Mouse (Mus musculus) regulatory T cell (primary cell): Measurements from ENCODE around the gene Col26a1.

Experiments
- in situ Hi-C: fragments of 300-600 bp; cut with MboI, MseI; formaldehyde crosslinking; loops from one replicate; pipeline ENCODE4 v1.15.1; 2025; ENCODE audit warnings: high pct_unique_total_duplicates

Gene Col26a1

GRCm38 (mm10) chr5:136819686-136820085 lies 63.3 kb downstream of the Col26a1 start:
- in situ Hi-C loops = loop anchor here (25.0 kb wide), 1 partner anchor 1732 kb away; the partner anchor contains the start of genes Mlxipl and Vps37d

- in situ Hi-C loops = loop anchor here (25.0 kb wide), 1 partner anchor 1723 kb away; the partner anchor contains the start of genes Mlxipl and Vps37d
These were observed 72.3 kb downstream of the Col26a1 start for GRCm38 (mm10) chr5:136810539-136811374.

- in situ Hi-C loops = loop anchor here (25.0 kb wide), 1 partner anchor 1719 kb away; the partner anchor contains the start of genes Mlxipl and Vps37d
These were observed 76.5 kb downstream of the Col26a1 start for GRCm38 (mm10) chr5:136806379-136807056.

GRCm38 (mm10) chr5:136805019-136805418 lies 78.0 kb downstream of the Col26a1 start:
- in situ Hi-C loops = loop anchor here (25.0 kb wide), 1 partner anchor 1718 kb away; the partner anchor contains the start of genes Mlxipl and Vps37d

- in situ Hi-C loops = loop anchor here (25.0 kb wide), 1 partner anchor 1717 kb away; the partner anchor contains the start of genes Mlxipl and Vps37d
These were observed 78.8 kb downstream of the Col26a1 start for GRCm38 (mm10) chr5:136804246-136804645.

GRCm38 (mm10) chr5:136802732-136803131 lies 80.3 kb downstream of the Col26a1 start:
- in situ Hi-C loops = loop anchor here (25.0 kb wide), 1 partner anchor 1715 kb away; the partner anchor contains the start of genes Mlxipl and Vps37d

GRCm38 (mm10) chr5:136796917-136797316 lies 86.1 kb downstream of the Col26a1 start:
- in situ Hi-C loops = no loop called here

- in situ Hi-C loops = loop anchor here (5.0 kb wide), 1 partner anchor 88 kb away; the partner anchor contains the start of gene Col26a1
These were observed 89.2 kb downstream of the Col26a1 start for GRCm38 (mm10) chr5:136793807-136794206.

- in situ Hi-C loops = loop anchor here (5.0 kb wide), 1 partner anchor 90 kb away; the partner anchor contains the start of gene Col26a1
These were observed 90.5 kb downstream of the Col26a1 start for GRCm38 (mm10) chr5:136792541-136792940.

GRCm38 (mm10) chr5:136791204-136791603 lies 91.8 kb downstream of the Col26a1 start:
- in situ Hi-C loops = loop anchor here (5.0 kb wide), 1 partner anchor 91 kb away; the partner anchor contains the start of gene Col26a1

- in situ Hi-C loops = loop anchor here (5.0 kb wide), 1 partner anchor 92 kb away; the partner anchor contains the start of gene Col26a1
These were observed 92.3 kb downstream of the Col26a1 start for GRCm38 (mm10) chr5:136790570-136791196.

- in situ Hi-C loops = no loop called here
These were observed 98.5 kb downstream of the Col26a1 start for GRCm38 (mm10) chr5:136784531-136784930.

GRCm38 (mm10) chr5:136782600-136782999 lies 100.4 kb downstream of the Col26a1 start:
- in situ Hi-C loops = no loop called here

GRCm38 (mm10) chr5:136780465-136780864 lies 102.5 kb downstream of the Col26a1 start:
- in situ Hi-C loops = no loop called here

GRCm38 (mm10) chr5:136779946-136780345 lies 103.1 kb downstream of the Col26a1 start:
- in situ Hi-C loops = no loop called here

- in situ Hi-C loops = no loop called here
These were observed 107.5 kb downstream of the Col26a1 start for GRCm38 (mm10) chr5:136775548-136775947.

GRCm38 (mm10) chr5:136773044-136774039 lies 109.7 kb downstream of the Col26a1 start:
- in situ Hi-C loops = no loop called here

GRCm38 (mm10) chr5:136771132-136771531 lies 111.9 kb downstream of the Col26a1 start:
- in situ Hi-C loops = no loop called here

GRCm38 (mm10) chr5:136767304-136767703 lies 115.7 kb downstream of the Col26a1 start:
- in situ Hi-C loops = no loop called here

GRCm38 (mm10) chr5:136764157-136764669 lies 118.8 kb downstream of the Col26a1 start:
- in situ Hi-C loops = no loop called here
